Mouse (Mus musculus) hindbrain, postnatal 0 days (tissue): ENCODE data around the gene Notch3. TPM values are rescaled to one million over a fixed set of nuclear protein-coding genes. Genes with fewer than 3 reads are reported as not detected.

Experiments
- ATAC-seq: fragments of 200-750 bp; cut with Nextera tagmentation; 2 replicates; pipeline ENCODE4 v1.8.0; 2017; ENCODE audit warnings: mild to moderate bottlenecking, moderate TSS enrichment, moderate library complexity
- DNase-seq: peaks from one replicate; pipeline ENCODE4 v3.0.0-alpha.2; 2015; ENCODE audit warnings: low spot score
- H3K27ac ChIP-seq: fragments of 300-500 bp; sonication (generic); 2 replicates; pipeline ENCODE4 v1.5.1; 2014; ENCODE audit warnings: mild to moderate bottlenecking
- H3K27me3 ChIP-seq: fragments of 300-500 bp; sonication (generic); 2 replicates; pipeline ENCODE4 v1.6.1; 2014; ENCODE audit warnings: low read length, mixed read lengths; ENCODE audit not compliant: insufficient read depth
- H3K36me3 ChIP-seq: fragments of 300-500 bp; sonication (generic); 2 replicates; pipeline ENCODE4 v1.6.1; 2014; ENCODE audit warnings: low read length, mixed read lengths; ENCODE audit not compliant: insufficient read depth
- H3K4me1 ChIP-seq: fragments of 300-500 bp; sonication (generic); 2 replicates; pipeline ENCODE4 v1.6.1; 2014; ENCODE audit warnings: antibody characterized with exemption, low read length, mixed read lengths; ENCODE audit not compliant: insufficient read depth
- H3K4me2 ChIP-seq: fragments of 300-500 bp; sonication (generic); 2 replicates; pipeline ENCODE4 v1.6.1; 2014; ENCODE audit warnings: low read depth, mild to moderate bottlenecking, low read length, moderate library complexity, mixed read lengths
- H3K4me3 ChIP-seq: fragments of 300-500 bp; sonication (generic); 2 replicates; pipeline ENCODE4 v1.5.1; 2014; ENCODE audit warnings: low read length
- H3K9ac ChIP-seq: fragments of 300-500 bp; sonication (generic); replicated peaks from 2 replicates; pipeline ENCODE4 v1.6.1; 2014; ENCODE audit warnings: mild to moderate bottlenecking, low read length, moderate library complexity, mixed read lengths
- H3K9me3 ChIP-seq: fragments of 300-500 bp; sonication (generic); 2 replicates; pipeline ENCODE4 v1.6.1; 2016; ENCODE audit warnings: low read length, mixed read lengths
- CTCF ChIP-seq: IDR thresholded peaks from 2 replicates; pipeline ENCODE4 v1.5.1; 2016; ENCODE audit warnings: antibody characterized with exemption, control low read depth, low read depth
- WGBS: fragments of 180-500 bp; shearing (Covaris S2); extraction: QIAGEN DNeasy Blood & Tissue Kit; methylation state at CpG from one replicate; pipeline ENCODE4 v1.1.7; 2014; 5-methylcytosine and 5-hydroxymethylcytosine counted together
- polyA plus RNA-seq: library from polyadenylated mRNA; unstranded; fragments of >200 nt; fragmentation: Nextera tagmentation; extraction: Ambion mirVana; gene quantifications from 2 replicates; pipeline ENCODE4 v1.2.1, GENCODE M21; 2015
- total RNA-seq: library from RNA; depleted of rRNA; stranded (reverse); fragments of >200 nt; gene quantifications from 2 replicates; pipeline ENCODE4 v1.2.3, GENCODE M21; 2014

Notch3 gene
- total and polyA plus RNA-seq, 2 experiments from 2014 or later, result 6.5 to 56.3 TPM

- peak within 1 kb of the TSS; percentile 31 for H3K9ac ChIP-seq
- H3K27ac ChIP-seq, result no peak within 1 kb of the TSS
- 0 out of 2 replicates have a peak, but pooled peaks cover 9% of the 10 kb centered on the region for H3K4me1 ChIP-seq
- peak within 1 kb of the TSS; percentile 75 for H3K4me2 ChIP-seq
- H3K27me3 ChIP-seq, result no peaks in the 10 kb centered on the region
- 0 out of 2 replicates have a peak, but pooled peaks have one; percentile 9 for TF ChIP-seq CTCF
- H3K9me3 ChIP-seq, result no peaks in the 10 kb centered on the region
- ATAC-seq (peak; percentile 66), DNase-seq (peak; percentile 40)
- H3K4me3 ChIP-seq, result peak within 1 kb of the TSS; percentile 37
- WGBS, result 7% methylated on average over 42 of the region's 42 CpGs
- no peaks in the 10 kb centered on the region for H3K36me3 ChIP-seq
These were observed 22.4 kb upstream of the Notch3 start, which contains the start of gene Ephx3 for GRCm38 (mm10) chr17:32188863-32189636. Ephx3 (minus strand) TSS chr17:32189549.

GRCm38 (mm10) chr17:32183017-32183416 is 16.4 kb upstream of the Notch3 start:
- Histone ChIP-seq H3K9ac (no peak overlapping the region), H3K9me3 (no peaks in the 10 kb centered on the region), H3K4me2 (no peak overlapping the region), H3K36me3 (no peaks in the 10 kb centered on the region), H3K27me3 (no peaks in the 10 kb centered on the region), H3K27ac (no peak overlapping the region), H3K4me1 (no peaks in the 10 kb centered on the region), H3K4me3 (no peak overlapping the region)
- no peak for DNase-seq
- no peak for ATAC-seq
- 32% methylated on average over 8 of the region's 8 CpGs for WGBS
- TF ChIP-seq CTCF, result no peak

- no peaks in the 10 kb centered on the region for H3K27me3 ChIP-seq
- H3K4me2 ChIP-seq, result no peak overlapping the region
- WGBS, result 7% methylated on average over 11 of the region's 11 CpGs
- no peaks in the 10 kb centered on the region for H3K9me3 ChIP-seq
- no peaks in the 10 kb centered on the region for H3K36me3 ChIP-seq
- H3K4me1 ChIP-seq, result no peaks in the 10 kb centered on the region
- H3K4me3 ChIP-seq, result no peak overlapping the region
- DNase-seq (peak; percentile 81), ATAC-seq (peak; percentile 94)
- peak overlapping the region; percentile 79 for H3K27ac ChIP-seq
- no peak overlapping the region for H3K9ac ChIP-seq
- no peak for TF ChIP-seq CTCF
These were observed 13.2 kb upstream of the Notch3 start for GRCm38 (mm10) chr17:32179621-32180491.

DNA sequence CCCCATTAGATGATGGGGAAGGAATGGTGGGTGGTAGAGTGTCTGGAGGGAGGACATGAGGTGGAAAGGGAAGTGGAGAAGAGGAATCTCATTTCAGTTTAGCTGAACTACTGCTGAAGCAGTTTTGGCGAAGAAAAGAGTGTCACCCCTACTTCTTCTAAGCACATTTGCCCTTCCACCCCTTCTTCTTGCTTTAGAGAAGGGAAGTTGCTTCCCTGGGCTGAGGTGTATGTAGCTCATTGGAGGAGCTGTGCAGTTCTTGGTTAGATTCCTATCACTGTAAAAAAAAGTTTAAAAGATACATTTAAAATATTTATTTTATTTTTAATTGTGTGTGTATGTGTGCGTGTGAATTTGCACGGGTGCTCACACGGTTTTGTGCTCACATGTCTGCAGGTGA is 10.3 kb upstream of the Notch3 start:
- Histone ChIP-seq H3K9ac (no peak overlapping the region), H3K27me3 (no peaks in the 10 kb centered on the region), H3K27ac (no peak overlapping the region), H3K4me3 (no peak overlapping the region), H3K36me3 (no peaks in the 10 kb centered on the region), H3K4me1 (no peaks in the 10 kb centered on the region), H3K4me2 (no peak overlapping the region), H3K9me3 (no peaks in the 10 kb centered on the region)
- no peak for ATAC-seq
- no peak for DNase-seq
- no peak for TF ChIP-seq CTCF
- WGBS, result 93% methylated on average over 4 of the region's 4 CpGs

DNA sequence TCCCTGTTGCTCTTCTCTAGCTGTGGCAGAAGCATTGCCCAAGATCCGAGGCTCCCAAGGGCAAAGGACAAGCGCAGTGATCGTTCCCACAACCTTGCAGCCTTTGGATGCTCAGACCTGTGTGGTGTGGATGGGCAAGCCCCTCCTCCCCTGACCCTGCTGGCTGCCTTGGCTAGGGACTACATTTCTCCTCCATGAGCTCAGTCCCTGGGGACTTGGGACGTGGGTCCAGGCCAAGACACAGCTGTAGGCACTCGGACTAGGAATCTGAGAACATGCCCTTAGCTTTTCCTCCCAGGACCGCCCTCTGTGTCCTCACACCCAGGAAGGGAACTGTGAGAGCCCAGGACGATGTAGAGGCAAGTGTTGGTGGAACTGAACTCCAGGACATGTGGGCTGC is 6.5 kb upstream of the Notch3 start:
- DNase-seq (peak; percentile 13), ATAC-seq (no peak)
- Histone ChIP-seq H3K27ac (no peak overlapping the region), H3K4me1 (no peaks in the 10 kb centered on the region), H3K9ac (no peak overlapping the region), H3K4me2 (no peak overlapping the region), H3K4me3 (no peak overlapping the region), H3K27me3 (no peaks in the 10 kb centered on the region), H3K36me3 (no peaks in the 10 kb centered on the region), H3K9me3 (no peaks in the 10 kb centered on the region)
- WGBS, result 66% methylated on average over 7 of the region's 7 CpGs
- TF ChIP-seq CTCF, result no peak

DNA sequence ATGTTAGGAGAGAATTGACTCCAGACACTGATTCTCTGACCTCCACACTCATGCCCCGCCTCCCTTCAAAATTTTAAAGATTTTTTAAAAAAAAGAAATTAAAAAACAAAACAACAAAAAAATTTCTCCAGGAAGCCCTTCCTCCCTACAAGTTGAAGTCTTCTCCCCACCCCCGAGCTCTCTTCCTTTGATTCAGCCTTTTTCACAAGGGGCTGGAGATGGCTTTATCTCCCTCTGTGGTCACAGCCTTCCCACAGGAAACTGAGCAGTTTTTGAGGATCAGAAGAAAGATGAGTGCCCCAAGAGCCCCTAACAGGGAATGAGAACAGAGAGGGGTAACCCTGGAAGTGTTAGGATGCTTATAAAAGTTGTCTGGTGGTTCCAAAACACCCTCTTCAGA is 5.8 kb upstream of the Notch3 start:
- Histone ChIP-seq H3K27me3 (no peaks in the 10 kb centered on the region), H3K4me2 (no peak overlapping the region), H3K27ac (no peak overlapping the region), H3K4me1 (no peaks in the 10 kb centered on the region), H3K36me3 (no peaks in the 10 kb centered on the region), H3K9ac (no peak overlapping the region), H3K4me3 (no peak overlapping the region), H3K9me3 (no peaks in the 10 kb centered on the region)
- no peak for TF ChIP-seq CTCF
- WGBS, result 91% methylated on average over 2 of the region's 2 CpGs
- DNase-seq (no peak), ATAC-seq (no peak)
